ENCODE assay signal across 24 mouse cellular contexts in the genomic region with DNA sequence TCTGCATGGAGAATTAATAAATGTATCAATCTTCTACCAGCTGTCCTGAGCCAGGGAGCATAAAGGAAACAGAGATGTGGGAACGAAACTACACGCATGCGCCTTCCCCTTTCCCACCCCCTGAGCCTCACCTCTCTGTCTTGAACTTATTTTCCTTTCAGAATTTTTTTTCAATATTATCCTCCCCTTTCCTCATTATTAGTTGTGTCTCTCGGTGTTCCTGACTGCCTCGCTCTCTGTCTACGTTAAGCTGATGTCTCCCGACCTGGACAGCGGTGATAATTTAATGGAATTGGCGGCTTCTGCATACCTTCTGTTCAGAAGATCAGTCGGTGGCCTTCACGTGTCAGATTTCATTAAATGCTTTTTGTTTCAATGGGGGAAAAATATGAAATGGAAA.
A peak's percentile ranks its signal among the peaks of the same experiment; 100 is the strongest.
DNase-seq lines count a peak whose midpoint lies in the region; ATAC-seq lines count a peak whose summit lies in the region.
"Had no signal": no experiment of that assay in that cellular context is flagged by ENCODE, and none has a peak within 500 bp of the region (broad histone marks: within the 10 kb centered on the region; RNA-seq: fewer than 3 reads in every experiment).

No protein-coding gene starts in this region.

- peak; percentile 22 to 38 for DNase-seq in cerebellum, postnatal 25 days
- no peak for DNase-seq in cerebellum, adult 8-10 months
- DNase-seq in hindbrain, embryonic 11.5 days (ENCODE audit: low spot score), result no peak
- DNase-seq in neural tube, embryonic 11.5 days (ENCODE audit: low spot score), result peak; percentile 12
- no peak for DNase-seq in neural tube, embryonic 10.5 days (ENCODE audit: extremely low spot score, low spot score)
- DNase-seq in retina, postnatal 1 day, result peak; percentile 30
- no peak for DNase-seq in urinary bladder, postnatal 10 days (ENCODE audit: low spot score)
- DNase-seq: adrenal gland, adult 8-10 months; B cell, adult 2 months; heart, postnatal 36 days; kidney, adult 2 months; layer of hippocampus, adult 9-11 months; right cerebral cortex, postnatal 14 days had no signal

- peak overlapping the region; percentile 1; the same call in 1 of the 2 replicates for H3K4me2 ChIP-seq in hindbrain, embryonic 16.5 days (ENCODE audit: low read length)
- no peak overlapping the region for H3K4me2 ChIP-seq in hindbrain, embryonic 11.5 days (replicated peaks; ENCODE audit: low read depth, low read length)
- H3K4me2 ChIP-seq in neural tube, embryonic 11.5 days (ENCODE audit: low read depth), result no peak overlapping the region
- H3K4me2 ChIP-seq: forebrain, embryonic 13.5 days; heart, embryonic 15.5 days; limb, embryonic 15.5 days; liver, embryonic 15.5 days; midbrain, embryonic 12.5 days had no signal

- H3K4me1 ChIP-seq in hindbrain, embryonic 16.5 days (ENCODE audit: control insufficient read depth, insufficient read depth, low read depth, low read length), result no peaks in the 10 kb centered on the region
- no peaks in the 10 kb centered on the region for H3K4me1 ChIP-seq in hindbrain, embryonic 11.5 days (replicated peaks; ENCODE audit: control insufficient read depth, insufficient read depth, low read length)
- no peaks in the 10 kb centered on the region for H3K4me1 ChIP-seq in neural tube, embryonic 11.5 days (ENCODE audit: control insufficient read depth, insufficient read depth, low read length)
- H3K4me1 ChIP-seq: forebrain, embryonic 13.5 days; heart, embryonic 15.5 days; limb, embryonic 15.5 days; liver, embryonic 15.5 days; midbrain, embryonic 12.5 days had no signal

- no peak overlapping the region for H3K9ac ChIP-seq in hindbrain, embryonic 16.5 days (ENCODE audit: low read depth, low read length)
- no peak overlapping the region for H3K9ac ChIP-seq in hindbrain, embryonic 11.5 days (ENCODE audit: low read depth, low read length)
- no peak overlapping the region for H3K9ac ChIP-seq in neural tube, embryonic 11.5 days (ENCODE audit: low read length)
- H3K9ac ChIP-seq: forebrain, embryonic 13.5 days; heart, embryonic 15.5 days; limb, embryonic 15.5 days; liver, embryonic 15.5 days; midbrain, embryonic 12.5 days had no signal

- H3K27me3 ChIP-seq in hindbrain, embryonic 16.5 days (replicated peaks; ENCODE audit: control insufficient read depth, insufficient read depth, low read length), result no peaks in the 10 kb centered on the region
- H3K27me3 ChIP-seq in hindbrain, embryonic 11.5 days (ENCODE audit: control insufficient read depth, insufficient read depth, low read length), result no peaks in the 10 kb centered on the region
- H3K27me3 ChIP-seq in neural tube, embryonic 11.5 days (ENCODE audit: control insufficient read depth, insufficient read depth, low read length), result no peaks in the 10 kb centered on the region
- H3K27me3 ChIP-seq: CH12.LX; forebrain, embryonic 13.5 days; heart, embryonic 15.5 days; limb, embryonic 15.5 days; liver, embryonic 15.5 days; midbrain, embryonic 12.5 days had no signal

- WGBS in hindbrain, embryonic 16.5 days, result 64% methylated on average over 11 of the region's 11 CpGs
- WGBS in hindbrain, embryonic 11.5 days, result 81% methylated on average over 11 of the region's 11 CpGs
- 73% methylated on average over 11 of the region's 11 CpGs for whole genome bisulfite sequencing in neural tube, embryonic 11.5 days

- H3K36me3 ChIP-seq in hindbrain, embryonic 16.5 days (ENCODE audit: control insufficient read depth, insufficient read depth, low read length), result no peaks in the 10 kb centered on the region
- no peaks in the 10 kb centered on the region for H3K36me3 ChIP-seq in hindbrain, embryonic 11.5 days (ENCODE audit: control insufficient read depth, insufficient read depth, low read length)
- no peaks in the 10 kb centered on the region for H3K36me3 ChIP-seq in neural tube, embryonic 11.5 days (ENCODE audit: control insufficient read depth, insufficient read depth, low read length)
- H3K36me3 ChIP-seq: G1E; heart, embryonic 15.5 days; limb, embryonic 15.5 days; liver, embryonic 15.5 days; midbrain, embryonic 12.5 days had no signal

- no peak for ATAC-seq in hindbrain, embryonic 16.5 days
- ATAC-seq in hindbrain, embryonic 11.5 days (ENCODE audit: low FRiP score), result no peak
- no peak for ATAC-seq in neural tube, embryonic 11.5 days (ENCODE audit: insufficient read depth, low FRiP score, low TSS enrichment)
- ATAC-seq: activated CD4-positive, CD25-positive, alpha-beta regulatory T cell, adult 4 months; forebrain, embryonic 13.5 days had no signal

- H3K9me3 ChIP-seq in hindbrain, embryonic 16.5 days (ENCODE audit: control insufficient read depth, low read length), result no peaks in the 10 kb centered on the region
- H3K9me3 ChIP-seq in hindbrain, embryonic 11.5 days (ENCODE audit: control insufficient read depth, low read length), result no peaks in the 10 kb centered on the region
- H3K9me3 ChIP-seq in neural tube, embryonic 11.5 days (ENCODE audit: control insufficient read depth, low read length), result no peaks in the 10 kb centered on the region
- H3K9me3 ChIP-seq: forebrain, embryonic 13.5 days; G1E; heart, embryonic 15.5 days; limb, embryonic 15.5 days; liver, embryonic 15.5 days; midbrain, embryonic 12.5 days had no signal

- no peak overlapping the region for H3K4me3 ChIP-seq in hindbrain, embryonic 16.5 days (ENCODE audit: low read length)
- no peak overlapping the region for H3K4me3 ChIP-seq in hindbrain, embryonic 11.5 days (ENCODE audit: low read depth, low read length)
- no peak overlapping the region for H3K4me3 ChIP-seq in neural tube, embryonic 11.5 days (ENCODE audit: low read depth, low read length)
- H3K4me3 ChIP-seq: forebrain, embryonic 13.5 days; heart, embryonic 15.5 days; limb, embryonic 15.5 days; liver, embryonic 15.5 days; midbrain, embryonic 12.5 days had no signal

- no peak overlapping the region for H3K27ac ChIP-seq in hindbrain, embryonic 16.5 days (ENCODE audit: low read depth, low read length)
- no peak overlapping the region for H3K27ac ChIP-seq in hindbrain, embryonic 11.5 days (ENCODE audit: low read depth, low read length)
- H3K27ac ChIP-seq in neural tube, embryonic 11.5 days (ENCODE audit: low read depth, low read length), result no peak overlapping the region
- H3K27ac ChIP-seq: forebrain, embryonic 13.5 days; heart, embryonic 15.5 days; kidney, postnatal 0 days; limb, embryonic 15.5 days; liver, embryonic 15.5 days; macrophage; midbrain, embryonic 12.5 days had no signal

Comparison
In these comparisons a context has a peak if more than half of its experiments do, and no peak if none do; other contexts are left out.
1. DNase-seq: peak in cerebellum, postnatal 25 days (2 of 2), neural tube, embryonic 11.5 days (single experiment) and retina, postnatal 1 day (single experiment); none in cerebellum, adult 8-10 months (single experiment), hindbrain, embryonic 11.5 days (single experiment), neural tube, embryonic 10.5 days (single experiment) and urinary bladder, postnatal 10 days (single experiment).